Mouse (Mus musculus): ENCODE results near the gene Galk2. TPM values are rescaled to one million over a fixed set of nuclear protein-coding genes. Genes with fewer than 3 reads are reported as not detected.

Galk2 gene
- total and polyA plus RNA-seq, 2 experiments from 2014 or later, result 25.1 to 53.4 TPM

- no peak overlapping the region for H3K27ac ChIP-seq (ENCODE audit: low read depth)
- H3K4me2 ChIP-seq (ENCODE audit: low read depth, low read length), result no peak overlapping the region
- H3K27me3 ChIP-seq (ENCODE audit: control insufficient read depth, insufficient read depth, low read length), result no peaks in the 10 kb centered on the region
- H3K9ac ChIP-seq (replicated peaks; ENCODE audit: low read depth, low read length), result no peak overlapping the region
- no peaks in the 10 kb centered on the region for H3K4me1 ChIP-seq (ENCODE audit: control insufficient read depth, insufficient read depth)
- no peak for DNase-seq (ENCODE audit: low spot score)
- no peaks in the 10 kb centered on the region for H3K9me3 ChIP-seq (replicated peaks; ENCODE audit: control insufficient read depth, low read length)
- TF ChIP-seq CTCF (IDR thresholded peaks at IDR 0.05; ENCODE audit: low read depth) (no peak), EP300 (IDR thresholded peaks at IDR 0.05; ENCODE audit: low read depth) (no peak)
- no peak for ATAC-seq (ENCODE audit: insufficient read depth, low read depth)
- no peak overlapping the region for H3K4me3 ChIP-seq (ENCODE audit: low read depth, low read length)
- WGBS, result 69% methylated on average over 4 of the region's 4 CpGs
- 0 out of 2 replicates have a peak, but pooled peaks cover 12% of the 10 kb centered on the region for H3K36me3 ChIP-seq (replicated peaks; ENCODE audit: control insufficient read depth, insufficient read depth, low read length)
Measured at GRCm38 (mm10) chr2:125826201-125826600, 32.7 kb upstream of the Galk2 start.

GRCm38 (mm10) chr2:125827898-125828297 lies 31.0 kb upstream of the Galk2 start:
- no peak for ATAC-seq (ENCODE audit: insufficient read depth, low read depth)
- Histone ChIP-seq H3K4me3 (ENCODE audit: low read depth, low read length) (no peak overlapping the region), H3K4me2 (ENCODE audit: low read depth, low read length) (no peak overlapping the region), H3K4me1 (ENCODE audit: control insufficient read depth, insufficient read depth) (no peaks in the 10 kb centered on the region), H3K36me3 (replicated peaks; ENCODE audit: control insufficient read depth, insufficient read depth, low read length) (peaks cover 27% of the 10 kb centered on the region), H3K27me3 (ENCODE audit: control insufficient read depth, insufficient read depth, low read length) (no peaks in the 10 kb centered on the region), H3K27ac (ENCODE audit: low read depth) (no peak overlapping the region), H3K9ac (replicated peaks; ENCODE audit: low read depth, low read length) (no peak overlapping the region), H3K9me3 (replicated peaks; ENCODE audit: control insufficient read depth, low read length) (no peaks in the 10 kb centered on the region)
- TF ChIP-seq EP300 (IDR thresholded peaks at IDR 0.05; ENCODE audit: low read depth), result no peak
- no peak for TF ChIP-seq CTCF (IDR thresholded peaks at IDR 0.05; ENCODE audit: low read depth)
- 74% methylated on average over 4 of the region's 4 CpGs for WGBS
- DNase-seq (ENCODE audit: low spot score), result no peak

GRCm38 (mm10) chr2:125829924-125830323 lies 29.0 kb upstream of the Galk2 start:
- H3K36me3 ChIP-seq (replicated peaks; ENCODE audit: control insufficient read depth, insufficient read depth, low read length), result peaks cover 44% of the 10 kb centered on the region

GRCm38 (mm10) chr2:125838091-125838490 lies 20.8 kb upstream of the Galk2 start:
- H3K27me3 ChIP-seq (ENCODE audit: control insufficient read depth, insufficient read depth, low read length), result no peaks in the 10 kb centered on the region
- no peaks in the 10 kb centered on the region for H3K4me1 ChIP-seq (ENCODE audit: control insufficient read depth, insufficient read depth)
- DNase-seq (ENCODE audit: low spot score) (no peak), ATAC-seq (ENCODE audit: insufficient read depth, low read depth) (no peak)
- WGBS, result 93% methylated on average over 7 of the region's 7 CpGs
- H3K36me3 ChIP-seq (replicated peaks; ENCODE audit: control insufficient read depth, insufficient read depth, low read length), result peaks cover 68% of the 10 kb centered on the region
- TF ChIP-seq EP300 (IDR thresholded peaks at IDR 0.05; ENCODE audit: low read depth), result no peak
- no peak for TF ChIP-seq CTCF (IDR thresholded peaks at IDR 0.05; ENCODE audit: low read depth)
- no peak overlapping the region for H3K9ac ChIP-seq (replicated peaks; ENCODE audit: low read depth, low read length)
- no peaks in the 10 kb centered on the region for H3K9me3 ChIP-seq (replicated peaks; ENCODE audit: control insufficient read depth, low read length)
- H3K27ac ChIP-seq (ENCODE audit: low read depth), result no peak overlapping the region
- no peak overlapping the region for H3K4me2 ChIP-seq (ENCODE audit: low read depth, low read length)
- H3K4me3 ChIP-seq (ENCODE audit: low read depth, low read length), result no peak overlapping the region

More at GRCm38 (mm10) chr2:125829924-125830323, 29.0 kb upstream of the Galk2 start:
- Histone ChIP-seq H3K27ac (ENCODE audit: low read depth) (no peak overlapping the region), H3K9ac (replicated peaks; ENCODE audit: low read depth, low read length) (no peak overlapping the region), H3K4me2 (ENCODE audit: low read depth, low read length) (no peak overlapping the region), H3K9me3 (replicated peaks; ENCODE audit: control insufficient read depth, low read length) (no peaks in the 10 kb centered on the region), H3K27me3 (ENCODE audit: control insufficient read depth, insufficient read depth, low read length) (no peaks in the 10 kb centered on the region), H3K4me1 (ENCODE audit: control insufficient read depth, insufficient read depth) (no peaks in the 10 kb centered on the region), H3K4me3 (ENCODE audit: low read depth, low read length) (no peak overlapping the region)
- ATAC-seq (ENCODE audit: insufficient read depth, low read depth) (no peak), DNase-seq (ENCODE audit: low spot score) (no peak)
- 82% methylated on average over 2 of the region's 2 CpGs for WGBS
- TF ChIP-seq EP300 (IDR thresholded peaks at IDR 0.05; ENCODE audit: low read depth), result no peak
- no peak for TF ChIP-seq CTCF (IDR thresholded peaks at IDR 0.05; ENCODE audit: low read depth)

- DNase-seq (ENCODE audit: low spot score) (no peak), ATAC-seq (ENCODE audit: insufficient read depth, low read depth) (no peak)
- Histone ChIP-seq H3K4me3 (ENCODE audit: low read depth, low read length) (no peak overlapping the region), H3K36me3 (replicated peaks; ENCODE audit: control insufficient read depth, insufficient read depth, low read length) (peaks cover 68% of the 10 kb centered on the region), H3K27ac (ENCODE audit: low read depth) (no peak overlapping the region), H3K9me3 (replicated peaks; ENCODE audit: control insufficient read depth, low read length) (no peaks in the 10 kb centered on the region), H3K4me1 (ENCODE audit: control insufficient read depth, insufficient read depth) (no peaks in the 10 kb centered on the region), H3K4me2 (ENCODE audit: low read depth, low read length) (no peak overlapping the region), H3K9ac (replicated peaks; ENCODE audit: low read depth, low read length) (no peak overlapping the region), H3K27me3 (ENCODE audit: control insufficient read depth, insufficient read depth, low read length) (no peaks in the 10 kb centered on the region)
- TF ChIP-seq EP300 (IDR thresholded peaks at IDR 0.05; ENCODE audit: low read depth) (no peak), CTCF (IDR thresholded peaks at IDR 0.05; ENCODE audit: low read depth) (no peak)
- 79% methylated on average over 2 of the region's 2 CpGs for WGBS
Measured at GRCm38 (mm10) chr2:125838708-125839284, 20.1 kb upstream of the Galk2 start.

- WGBS, result 48% methylated on average over 2 of the region's 2 CpGs
- Histone ChIP-seq H3K27ac (ENCODE audit: low read depth) (no peak overlapping the region), H3K4me1 (ENCODE audit: control insufficient read depth, insufficient read depth) (no peaks in the 10 kb centered on the region), H3K9me3 (replicated peaks; ENCODE audit: control insufficient read depth, low read length) (no peaks in the 10 kb centered on the region), H3K9ac (replicated peaks; ENCODE audit: low read depth, low read length) (no peak overlapping the region), H3K4me3 (ENCODE audit: low read depth, low read length) (no peak overlapping the region), H3K4me2 (ENCODE audit: low read depth, low read length) (no peak overlapping the region), H3K27me3 (ENCODE audit: control insufficient read depth, insufficient read depth, low read length) (no peaks in the 10 kb centered on the region), H3K36me3 (replicated peaks; ENCODE audit: control insufficient read depth, insufficient read depth, low read length) (peaks cover 19% of the 10 kb centered on the region)
- TF ChIP-seq CTCF (IDR thresholded peaks at IDR 0.05; ENCODE audit: low read depth) (no peak), EP300 (IDR thresholded peaks at IDR 0.05; ENCODE audit: low read depth) (no peak)
- DNase-seq (ENCODE audit: low spot score) (no peak), ATAC-seq (ENCODE audit: insufficient read depth, low read depth) (no peak)
Measured at GRCm38 (mm10) chr2:125851237-125851636, 7.7 kb upstream of the Galk2 start.
